Mouse (Mus musculus) midbrain, embryonic 11.5 days (tissue): ENCODE data around the gene Prkci. TPM values are rescaled to one million over a fixed set of nuclear protein-coding genes. Genes with fewer than 3 reads are reported as not detected.

ENCODE experiments used
- ATAC-seq: fragments of 200-750 bp; cut with Nextera tagmentation; 2 replicates; pipeline ENCODE4 v1.8.0; 2017; ENCODE audit warnings: moderate TSS enrichment, moderate library complexity; ENCODE audit not compliant: low FRiP score
- DNase-seq: peaks from one replicate; pipeline ENCODE4 v3.0.0; 2015; ENCODE audit warnings: low spot score; ENCODE audit errors: missing footprints
- H3K27ac ChIP-seq: fragments of 300-500 bp; sonication (generic); 2 replicates; pipeline ENCODE4 v1.5.1; 2014; ENCODE audit warnings: low read depth, low read length
- H3K27me3 ChIP-seq: fragments of 300-500 bp; sonication (generic); 2 replicates; pipeline ENCODE4 v1.6.1; 2014; ENCODE audit warnings: mild to moderate bottlenecking, low read length, moderate library complexity, mixed read lengths; ENCODE audit not compliant: control insufficient read depth, insufficient read depth
- H3K36me3 ChIP-seq: fragments of 300-500 bp; sonication (generic); 2 replicates; pipeline ENCODE4 v1.6.1; 2014; ENCODE audit warnings: mild to moderate bottlenecking, low read length, moderate library complexity, mixed read lengths; ENCODE audit not compliant: control insufficient read depth, insufficient read depth
- H3K4me1 ChIP-seq: fragments of 300-500 bp; sonication (generic); 2 replicates; pipeline ENCODE4 v1.6.1; 2014; ENCODE audit warnings: low read length; ENCODE audit not compliant: control insufficient read depth, insufficient read depth
- H3K4me2 ChIP-seq: fragments of 300-500 bp; sonication (generic); 2 replicates; pipeline ENCODE4 v1.6.1; 2014; ENCODE audit warnings: mild to moderate bottlenecking, moderate library complexity
- H3K4me3 ChIP-seq: fragments of 300-500 bp; sonication (generic); 2 replicates; pipeline ENCODE4 v1.5.1; 2014; ENCODE audit warnings: low read depth, low read length
- H3K9ac ChIP-seq: fragments of 300-500 bp; sonication (generic); 2 replicates; pipeline ENCODE4 v1.6.1; 2014; ENCODE audit warnings: low read length
- H3K9me3 ChIP-seq: fragments of 300-500 bp; sonication (generic); 2 replicates; pipeline ENCODE4 v1.6.1; 2016; ENCODE audit warnings: low read length; ENCODE audit not compliant: control insufficient read depth
- WGBS: fragments of 180-500 bp; shearing (Covaris S2); extraction: QIAGEN DNeasy Blood & Tissue Kit; methylation state at CpG from one replicate; pipeline ENCODE4 v1.1.7; 2014; 5-methylcytosine and 5-hydroxymethylcytosine counted together
- polyA plus RNA-seq: library from polyadenylated mRNA; unstranded; fragments of >200 nt; fragmentation: Nextera tagmentation; extraction: Ambion mirVana; gene quantifications from 2 replicates; pipeline ENCODE4 v1.2.1, GENCODE M21; 2014

The Prkci gene
- 37.9 and 41.9 TPM in 2 replicates for polyA plus RNA-seq

DNA sequence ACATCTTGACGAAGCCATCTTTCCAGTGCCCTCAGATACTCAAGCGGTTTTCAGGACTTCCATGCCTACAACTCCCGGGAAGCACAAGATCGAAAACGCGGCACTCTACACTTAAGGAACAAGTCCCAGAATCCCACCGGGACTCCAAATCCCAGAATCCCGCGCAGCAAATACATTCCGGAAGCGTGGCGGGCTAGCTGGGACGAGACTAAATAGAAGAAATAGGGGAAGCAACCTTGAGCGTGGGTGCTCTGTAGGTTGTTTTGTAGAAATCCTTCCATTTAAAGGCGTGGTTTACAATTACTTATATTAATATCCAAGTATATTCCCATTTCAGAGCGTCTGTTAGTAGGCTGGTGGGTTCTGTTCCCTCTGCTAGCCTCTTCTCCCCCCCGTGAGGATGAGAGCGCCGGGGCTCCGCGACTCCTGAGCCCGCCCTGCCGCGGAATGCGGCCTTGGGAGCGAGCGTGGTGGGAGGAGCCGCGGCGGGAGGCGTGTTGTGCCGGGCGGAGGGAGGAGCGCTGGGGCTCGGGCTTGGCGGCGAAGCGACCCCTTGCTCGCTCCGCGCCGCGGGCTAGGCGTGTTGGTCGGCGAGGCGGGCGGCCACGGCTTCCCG lies at the start of gene Prkci:
TSS of gene Prkci (plus strand) at position 465 of the 616 bp plus-strand sequence.
- H3K4me2 ChIP-seq = peak within 1 kb of the TSS; percentile 77
- no peaks in the 10 kb centered on the region for H3K9me3 ChIP-seq
- H3K27ac ChIP-seq = peak within 1 kb of the TSS; percentile 59
- H3K36me3 ChIP-seq = no peaks in the 10 kb centered on the region
- peak within 1 kb of the TSS; percentile 84 for H3K9ac ChIP-seq
- no peaks in the 10 kb centered on the region for H3K27me3 ChIP-seq
- DNase-seq = peak; percentile 98
- under 1% methylated on average over 42 of the region's 50 CpGs for WGBS
- H3K4me3 ChIP-seq = peak within 1 kb of the TSS; percentile 84
- peaks cover 10% of the 10 kb centered on the region for H3K4me1 ChIP-seq
- ATAC-seq = peak; percentile 99

GRCm38 (mm10) chr3:30951652-30952051 lies 43.9 kb upstream of the Prkci start:
- no peaks in the 10 kb centered on the region for H3K27me3 ChIP-seq
- no peaks in the 10 kb centered on the region for H3K36me3 ChIP-seq
- no peaks in the 10 kb centered on the region for H3K9me3 ChIP-seq
- WGBS = 92% methylated on average over 3 of the region's 3 CpGs
- H3K4me3 ChIP-seq = no peak overlapping the region
- no peak overlapping the region for H3K27ac ChIP-seq
- no peak for DNase-seq
- no peak for ATAC-seq
- no peak overlapping the region for H3K9ac ChIP-seq
- no peaks in the 10 kb centered on the region for H3K4me1 ChIP-seq
- no peak overlapping the region for H3K4me2 ChIP-seq

- ATAC-seq (no peak), DNase-seq (no peak)
- Histone ChIP-seq H3K36me3 (no peaks in the 10 kb centered on the region), H3K4me3 (no peak overlapping the region), H3K4me2 (no peak overlapping the region), H3K9me3 (no peaks in the 10 kb centered on the region), H3K27me3 (no peaks in the 10 kb centered on the region), H3K27ac (no peak overlapping the region), H3K4me1 (no peaks in the 10 kb centered on the region), H3K9ac (no peak overlapping the region)
- 91% methylated on average over 12 of the region's 12 CpGs for WGBS
Observed at GRCm38 (mm10) chr3:30952273-30953070, 43.1 kb upstream of the Prkci start.

GRCm38 (mm10) chr3:30956327-30956726 lies 39.2 kb upstream of the Prkci start:
- WGBS = 97% methylated on average over 6 of the region's 6 CpGs
- no peak overlapping the region for H3K4me3 ChIP-seq
- no peak for ATAC-seq
- no peaks in the 10 kb centered on the region for H3K4me1 ChIP-seq
- no peak overlapping the region for H3K4me2 ChIP-seq
- no peak overlapping the region for H3K9ac ChIP-seq
- no peak overlapping the region for H3K27ac ChIP-seq
- no peaks in the 10 kb centered on the region for H3K27me3 ChIP-seq
- DNase-seq = no peak
- peaks cover 5% of the 10 kb centered on the region; the same call in 1 of the 2 replicates for H3K36me3 ChIP-seq
- H3K9me3 ChIP-seq = no peaks in the 10 kb centered on the region

DNA sequence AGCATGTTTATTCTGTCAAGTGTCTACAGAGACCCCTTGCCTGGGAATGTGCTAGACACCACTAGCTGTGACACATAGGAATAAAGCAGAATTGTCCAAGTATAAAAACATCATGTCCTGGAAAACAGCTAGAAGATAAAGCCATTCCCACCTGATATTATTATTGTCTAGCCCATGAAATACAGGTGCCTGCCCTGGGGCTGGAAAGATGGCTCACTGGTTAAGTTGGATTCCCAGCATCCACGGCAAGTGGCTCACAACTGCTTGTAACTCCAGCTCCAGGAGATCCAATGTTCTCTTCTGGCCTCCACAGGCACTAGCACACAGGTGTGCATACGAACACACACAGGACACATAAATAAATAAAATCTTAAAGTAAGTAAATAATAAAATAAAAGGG lies 36.8 kb upstream of the Prkci start:
- Histone ChIP-seq H3K27ac (no peak overlapping the region), H3K4me2 (no peak overlapping the region), H3K4me1 (no peaks in the 10 kb centered on the region), H3K4me3 (no peak overlapping the region), H3K36me3 (peaks cover 17% of the 10 kb centered on the region), H3K9me3 (no peaks in the 10 kb centered on the region), H3K27me3 (no peaks in the 10 kb centered on the region), H3K9ac (no peak overlapping the region)
- WGBS = 83% methylated on average over 2 of the region's 2 CpGs
- DNase-seq (no peak), ATAC-seq (no peak)

GRCm38 (mm10) chr3:30959868-30960831 lies 35.4 kb upstream of the Prkci start:
- no peak overlapping the region for H3K4me3 ChIP-seq
- 86% methylated on average over 7 of the region's 7 CpGs for WGBS
- DNase-seq (no peak), ATAC-seq (no peak)
- H3K4me1 ChIP-seq = no peaks in the 10 kb centered on the region
- no peak overlapping the region for H3K4me2 ChIP-seq
- no peak overlapping the region for H3K9ac ChIP-seq
- peaks cover 20% of the 10 kb centered on the region for H3K36me3 ChIP-seq
- H3K27ac ChIP-seq = no peak overlapping the region
- H3K27me3 ChIP-seq = no peaks in the 10 kb centered on the region
- H3K9me3 ChIP-seq = no peaks in the 10 kb centered on the region

DNA sequence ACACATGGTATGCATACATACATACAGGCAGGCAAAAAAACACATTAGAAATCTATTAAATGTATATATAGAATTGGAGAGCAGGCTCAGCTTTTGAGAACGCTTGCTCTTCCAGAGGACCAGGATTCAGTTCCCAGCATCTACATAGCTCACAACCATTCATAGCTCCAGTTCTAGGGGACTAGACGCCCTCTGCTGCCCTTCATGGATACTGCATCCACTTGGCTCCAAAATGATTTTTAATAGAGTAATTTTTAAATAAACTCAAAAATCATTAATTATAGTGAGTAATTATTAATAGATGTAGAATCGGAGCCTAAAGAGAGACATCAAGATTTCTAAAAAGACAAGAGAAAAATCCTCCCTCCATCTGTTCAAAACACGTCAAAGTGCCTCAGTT lies 32.4 kb upstream of the Prkci start:
- H3K36me3 ChIP-seq = peaks cover 20% of the 10 kb centered on the region
- no peaks in the 10 kb centered on the region for H3K27me3 ChIP-seq
- H3K27ac ChIP-seq = no peak overlapping the region
- H3K4me2 ChIP-seq = no peak overlapping the region
- no peak overlapping the region for H3K9ac ChIP-seq
- H3K9me3 ChIP-seq = no peaks in the 10 kb centered on the region
- DNase-seq (no peak), ATAC-seq (no peak)
- no peaks in the 10 kb centered on the region; the same call in none of the 2 replicates for H3K4me1 ChIP-seq
- H3K4me3 ChIP-seq = no peak overlapping the region
- WGBS = 90% methylated on average over 4 of the region's 4 CpGs

DNA sequence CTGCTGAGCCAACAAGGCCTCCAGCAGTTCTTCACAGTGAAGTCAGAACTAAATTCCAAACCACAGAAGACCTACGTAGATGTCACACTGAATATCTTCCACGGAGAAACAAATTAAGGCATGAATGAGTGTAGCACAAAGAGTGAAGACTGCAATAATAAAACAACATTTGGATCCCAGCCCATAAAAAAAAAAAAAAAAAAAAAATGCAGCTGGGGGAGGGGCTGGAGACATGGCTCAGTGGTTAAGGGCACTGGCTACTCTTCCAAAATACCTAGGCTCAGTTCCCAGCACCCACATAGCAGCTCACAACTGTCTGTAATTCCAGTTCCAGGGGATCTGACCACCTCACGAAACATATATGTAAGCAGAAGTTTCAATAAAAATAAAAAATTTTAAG lies 31.3 kb upstream of the Prkci start:
- peaks cover 15% of the 10 kb centered on the region for H3K36me3 ChIP-seq

More for the DNA sequence above, 31.3 kb upstream of the Prkci start:
- no peak overlapping the region for H3K27ac ChIP-seq
- H3K4me2 ChIP-seq = no peak overlapping the region
- no peaks in the 10 kb centered on the region; the same call in none of the 2 replicates for H3K4me1 ChIP-seq
- H3K9me3 ChIP-seq = no peaks in the 10 kb centered on the region
- ATAC-seq (no peak), DNase-seq (no peak)
- WGBS = 90% methylated on average over 3 of the region's 3 CpGs
- H3K4me3 ChIP-seq = no peak overlapping the region
- no peak overlapping the region for H3K9ac ChIP-seq
- H3K27me3 ChIP-seq = no peaks in the 10 kb centered on the region
